ENCODE assay signal across 24 mouse cellular contexts in the genomic region with DNA sequence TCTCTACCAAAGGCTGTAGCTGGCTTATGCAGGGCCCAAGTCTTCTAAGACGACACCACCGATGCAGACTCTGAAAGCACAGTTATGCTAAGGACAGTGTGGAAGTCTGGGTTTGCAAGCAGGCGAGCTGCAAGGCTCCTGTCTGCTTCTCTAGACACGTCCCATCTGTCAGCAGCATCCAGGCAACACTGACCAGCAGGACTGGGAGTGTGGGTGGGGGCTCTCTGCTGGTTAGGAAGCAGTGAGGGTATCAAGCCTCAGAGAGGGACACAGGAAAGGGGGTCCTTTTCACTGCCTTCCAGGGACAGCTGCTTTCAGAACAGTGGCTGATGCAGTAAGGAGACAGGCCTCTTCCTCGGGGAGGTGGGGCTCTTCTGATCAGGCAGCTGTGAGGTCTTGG. TPM values are rescaled to one million over a fixed set of nuclear protein-coding genes. Genes with fewer than 3 reads are reported as not detected.
"Had no signal": no experiment of that assay in that cellular context is flagged by ENCODE, and none has a peak within 500 bp of the region (broad histone marks: within the 10 kb centered on the region; RNA-seq: fewer than 3 reads in every experiment).

No protein-coding gene starts in this region.

- H3K4me3 ChIP-seq: intestine, embryonic 15.5 days; limb, embryonic 12.5 days; limb, embryonic 15.5 days; midbrain, embryonic 12.5 days; midbrain, embryonic 15.5 days; myocyte; neural tube, embryonic 13.5 days; stomach, embryonic 15.5 days had no signal

- ATAC-seq: intestine, embryonic 15.5 days; liver, postnatal 0 days; midbrain, embryonic 15.5 days had no signal

- H3K9ac ChIP-seq: intestine, embryonic 15.5 days; limb, embryonic 12.5 days; limb, embryonic 15.5 days; liver, embryonic 14.5 days; liver, postnatal 0 days; lung, embryonic 14.5 days; midbrain, embryonic 12.5 days; midbrain, embryonic 15.5 days; neural tube, embryonic 13.5 days; stomach, embryonic 15.5 days had no signal

- H3K27ac ChIP-seq: intestine, embryonic 15.5 days; limb, embryonic 12.5 days; limb, embryonic 15.5 days; liver, embryonic 14.5 days; midbrain, embryonic 12.5 days; midbrain, embryonic 15.5 days; neural tube, embryonic 13.5 days; stomach, embryonic 15.5 days had no signal

- DNase-seq: kidney, adult 8-10 months; left cerebral cortex, postnatal 4 days; liver, postnatal 0 days; lung, embryonic 14.5 days; lung, postnatal 14 days; lung, postnatal 4 days; retina, postnatal 1 day; right cerebral cortex, postnatal 25 days; spleen, adult 18-20 months; thymus, postnatal 25 days had no signal

- H3K4me1 ChIP-seq: intestine, embryonic 15.5 days; limb, embryonic 12.5 days; limb, embryonic 15.5 days; midbrain, embryonic 12.5 days; midbrain, embryonic 15.5 days; neural tube, embryonic 13.5 days; stomach, embryonic 15.5 days had no signal

- H3K36me3 ChIP-seq: intestine, embryonic 15.5 days; limb, embryonic 12.5 days; limb, embryonic 15.5 days; midbrain, embryonic 12.5 days; midbrain, embryonic 15.5 days; neural tube, embryonic 13.5 days; stomach, embryonic 15.5 days had no signal

- H3K27me3 ChIP-seq: intestine, embryonic 15.5 days; midbrain, embryonic 12.5 days; neural tube, embryonic 13.5 days; stomach, embryonic 15.5 days had no signal

- H3K4me2 ChIP-seq: intestine, embryonic 15.5 days; limb, embryonic 12.5 days; limb, embryonic 15.5 days; liver, embryonic 11.5 days; lung, embryonic 14.5 days; midbrain, embryonic 12.5 days; midbrain, embryonic 15.5 days; neural tube, embryonic 13.5 days; stomach, embryonic 15.5 days had no signal

- H3K9me3 ChIP-seq: intestine, embryonic 15.5 days; limb, embryonic 12.5 days; limb, embryonic 15.5 days; midbrain, embryonic 12.5 days; midbrain, embryonic 15.5 days; neural tube, embryonic 13.5 days; stomach, embryonic 15.5 days had no signal

RNA-seq across cellular contexts. Expression of gene Dpysl4, which starts 58.7 kb away (rescaled TPM):
- total RNA-seq: megakaryocyte progenitor cell, adult 5-6 weeks; megakaryocyte-erythroid progenitor cell, adult 5-6 weeks; monocyte, adult 5-6 weeks; neutrophil, adult 5-6 weeks had no signal
- polyA plus RNA-seq: myocyte had no signal
